Mouse (Mus musculus) CH12.LX (cell line): ENCODE measurements around the gene Tmem125. TPM values are rescaled to one million over a fixed set of nuclear protein-coding genes. Genes with fewer than 3 reads are reported as not detected.
A peak's percentile ranks its signal among the peaks of the same experiment; 100 is the strongest.

ENCODE experiments used
- DNase-seq: peaks from one replicate; pipeline ENCODE4 v3.0.0-alpha.2; 2013; ENCODE audit errors: extremely low read depth
- H3K27ac ChIP-seq: 2 replicates; pipeline ENCODE4 v1.5.1; 2012; ENCODE audit warnings: low read depth, mild to moderate bottlenecking, control low read depth, moderate library complexity; ENCODE audit not compliant: insufficient read depth
- H3K27me3 ChIP-seq: replicated peaks from 2 replicates; pipeline ENCODE3; 2012; ENCODE audit warnings: inconsistent platforms
- H3K36me3 ChIP-seq, 2 experiments: replicated peaks in 1 of 2; 2 replicates each; pipeline versions ENCODE3 to v1.6.1; 2012; ENCODE audit warnings: inconsistent platforms in 1 of 2, low read length in 1 of 2, mild to moderate bottlenecking in 1 of 2, mixed read lengths in 1 of 2, moderate library complexity in 1 of 2; ENCODE audit not compliant: control insufficient read depth in 1 of 2, insufficient read depth in 1 of 2
- H3K4me1 ChIP-seq, 2 experiments: 2 replicates each; pipeline ENCODE4 v1.6.1; 2012; ENCODE audit warnings: inconsistent platforms in 1 of 2, moderate library complexity in 1 of 2; ENCODE audit not compliant: insufficient read depth in 2 of 2, control insufficient read depth in 1 of 2
- H3K4me2 ChIP-seq: 2 replicates; pipeline ENCODE4 v1.6.1; 2012; ENCODE audit warnings: low read depth, mild to moderate bottlenecking, control low read depth; ENCODE audit not compliant: poor library complexity, insufficient read depth, severe bottlenecking
- H3K4me3 ChIP-seq, 3 experiments: fragments of 150-350 bp in 1 of 3; sonication (generic) in 1 of 3; replicated peaks in 1 of 3; 2 replicates each; pipeline versions ENCODE3 to v1.5.1; 2011 to 2012; ENCODE audit warnings: low read depth in 2 of 3, low read length in 2 of 3, mild to moderate bottlenecking in 2 of 3, moderate library complexity in 2 of 3, control low read depth in 1 of 3, improper control_type of control experiment in 1 of 3, inconsistent platforms in 1 of 3, mixed read lengths in 1 of 3; ENCODE audit not compliant: poor library complexity in 1 of 3
- H3K79me2 ChIP-seq: replicated peaks from 2 replicates; pipeline ENCODE4 v1.6.1; 2012; ENCODE audit warnings: mild to moderate bottlenecking, moderate library complexity; ENCODE audit not compliant: control insufficient read depth, poor library complexity, insufficient read depth, severe bottlenecking; ENCODE audit errors: extremely low read depth
- H3K9ac ChIP-seq: 2 replicates; pipeline ENCODE4 v1.6.1; 2012; ENCODE audit warnings: low read depth, mild to moderate bottlenecking, control low read depth, moderate library complexity; ENCODE audit not compliant: insufficient read depth
- H3K9me3 ChIP-seq: replicated peaks from 2 replicates; pipeline ENCODE3; 2012; ENCODE audit warnings: low read length, inconsistent platforms, mixed read lengths
- CHD1 ChIP-seq: IDR thresholded peaks from 2 replicates; pipeline ENCODE4 v1.6.1; 2012; ENCODE audit warnings: low read depth, low read length, improper control_type of control experiment, inconsistent platforms
- E2F4 ChIP-seq: IDR thresholded peaks from 2 replicates; pipeline ENCODE4 v1.6.1; 2011; ENCODE audit warnings: low read depth, low read length, improper control_type of control experiment; ENCODE audit not compliant: insufficient replicate concordance
- JUND ChIP-seq: conservative IDR thresholded peaks from 2 replicates; pipeline ENCODE4 v1.6.1; 2011; ENCODE audit warnings: low read depth, low read length, improper control_type of control experiment
- MYC ChIP-seq: IDR thresholded peaks from 2 replicates; pipeline ENCODE4 v1.6.1; 2011; ENCODE audit warnings: low read depth, mild to moderate bottlenecking, improper control_type of control experiment, low read length
- USF1 ChIP-seq: IDR thresholded peaks from 2 replicates; pipeline ENCODE4 v1.6.1; 2014; ENCODE audit warnings: low read depth, mild to moderate bottlenecking, inconsistent platforms, low read length, improper control_type of control experiment
- ZKSCAN1 ChIP-seq: IDR thresholded peaks from 2 replicates; pipeline ENCODE4 v1.6.1; 2012; ENCODE audit warnings: low read depth, inconsistent platforms, low read length, improper control_type of control experiment, borderline replicate concordance
- dilution Hi-C: fragments of 300-500 bp; cut with MboI; formaldehyde crosslinking; loops from 2 replicates; pipeline ENCODE4 v1.14.3; 2020; ENCODE audit warnings: low sequenced_read_pairs; ENCODE audit not compliant: extremely low pct_unique_long_range_greater_than_20kb, extremely low pct_ligation_motif_present
- in situ Hi-C: fragments of 300-500 bp; cut with MboI; formaldehyde crosslinking; loops from 3 replicates; pipeline ENCODE4 v1.14.3; 2019; ENCODE audit warnings: low sequenced_read_pairs, low pct_ligation_motif_present, low pct_unique_long_range_greater_than_20kb, mixed read lengths
- polyA plus RNA-seq: library from polyadenylated mRNA; unstranded; fragments of >175 nt; gene quantifications from 2 replicates; pipeline ENCODE4 v1.2.1, GENCODE M21; 2012; ENCODE audit warnings: low read depth; ENCODE audit not compliant: insufficient read length
- total RNA-seq, 2 experiments: library from RNA; depleted of rRNA; stranded (reverse); fragments of 300-350 nt in 1 of 2; fragments of >200 nt in 1 of 2; gene quantifications; 2 replicates each; pipeline ENCODE4 v1.2.3; 2012 to 2014

Gene Tmem125
- total and polyA plus RNA-seq, 3 experiments = not detected

DNA sequence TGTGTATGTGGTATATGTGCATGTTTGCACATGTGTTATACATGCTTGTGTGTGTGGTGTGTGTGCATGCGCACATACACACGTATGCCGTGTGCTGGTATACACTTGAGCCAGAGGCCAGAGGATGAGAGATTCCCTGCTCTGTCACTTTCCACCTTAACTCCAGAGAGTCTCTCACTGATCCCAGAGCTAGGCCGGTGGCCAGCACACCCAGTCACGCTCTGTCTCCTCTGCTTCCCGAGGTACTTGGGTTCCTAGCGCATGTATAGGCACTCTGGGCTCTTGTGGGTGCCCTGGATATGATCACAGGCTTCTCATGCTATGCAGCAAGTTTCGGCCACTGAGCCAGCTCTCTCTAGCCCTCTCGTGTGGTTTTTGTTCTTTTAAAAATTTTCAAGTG, 43.1 kb downstream of the Tmem125 start:
- peaks cover 64% of the 10 kb centered on the region for H3K27me3 ChIP-seq
- dilution Hi-C loops (no loop called here), in situ Hi-C loops (no loop called here)
- H3K4me1 ChIP-seq = peaks cover 0 to 3% of the 10 kb centered on the region in 2 experiments; a peak in 2 of 4 replicates
- no peak for TF ChIP-seq JUND
- H3K36me3 ChIP-seq = no peaks in the 10 kb centered on the region
- H3K4me3 ChIP-seq = no peak overlapping the region
- H3K79me2 ChIP-seq = no peaks in the 10 kb centered on the region
- no peak overlapping the region for H3K9ac ChIP-seq
- DNase-seq = no peak
- no peak overlapping the region for H3K27ac ChIP-seq
- no peak overlapping the region for H3K4me2 ChIP-seq
- no peaks in the 10 kb centered on the region for H3K9me3 ChIP-seq

- in situ Hi-C loops = no loop called here
- no peak overlapping the region for H3K9ac ChIP-seq
- H3K79me2 ChIP-seq = no peaks in the 10 kb centered on the region
- H3K4me2 ChIP-seq = no peak overlapping the region
- H3K4me1 ChIP-seq = peaks cover 0 to 3% of the 10 kb centered on the region in 2 experiments; a peak in 2 of 4 replicates
- peaks cover 59% of the 10 kb centered on the region for H3K27me3 ChIP-seq
- no peak overlapping the region for H3K4me3 ChIP-seq
- DNase-seq = no peak
- no peak overlapping the region for H3K27ac ChIP-seq
- TF ChIP-seq E2F4 (no peak), MYC (no peak), USF1 (no peak), CHD1 (no peak), ZKSCAN1 (peak; percentile 68; the same call in 1 of the 2 replicates)
- H3K9me3 ChIP-seq = no peaks in the 10 kb centered on the region
- dilution Hi-C loops = no loop called here
- H3K36me3 ChIP-seq = no peaks in the 10 kb centered on the region
These were observed 43.6 kb downstream of the Tmem125 start for GRCm38 (mm10) chr4:118500171-118500724.

Other genes starting within 250 kb of the Tmem125 start
- gene Szt2, start 134.8 kb downstream of the Tmem125 start, total RNA-seq (2012; rRNA removed) = 7.4 TPM in 2 replicates
- 2.9 and 3.2 TPM in 2 replicates for gene Szt2, start 134.8 kb downstream of the Tmem125 start, total RNA-seq (2014; rRNA removed)
- gene Szt2, start 134.8 kb downstream of the Tmem125 start, polyA plus RNA-seq = 15.1 and 18.9 TPM in 2 replicates
- 109 and 121 TPM in 2 replicates for gene Med8, start 134.7 kb downstream of the Tmem125 start, total RNA-seq (2012; rRNA removed)
- gene Med8, start 134.7 kb downstream of the Tmem125 start, total RNA-seq (2014; rRNA removed) = 152 and 156 TPM in 2 replicates
- 102 and 113 TPM in 2 replicates for gene Med8, start 134.7 kb downstream of the Tmem125 start, polyA plus RNA-seq
- 45.9 and 47.1 TPM in 2 replicates for gene Elovl1, start 116.0 kb downstream of the Tmem125 start, total RNA-seq (2012; rRNA removed)
- gene Elovl1, start 116.0 kb downstream of the Tmem125 start, total RNA-seq (2014; rRNA removed) = 56.3 and 61.1 TPM in 2 replicates
- 83.9 and 110 TPM in 2 replicates for gene Elovl1, start 116.0 kb downstream of the Tmem125 start, polyA plus RNA-seq
- gene Cdc20, start 106.7 kb downstream of the Tmem125 start, total RNA-seq (2012; rRNA removed) = 172 and 222 TPM in 2 replicates
- 213 and 224 TPM in 2 replicates for gene Cdc20, start 106.7 kb downstream of the Tmem125 start, total RNA-seq (2014; rRNA removed)
- gene Cdc20, start 106.7 kb downstream of the Tmem125 start, polyA plus RNA-seq = 201 and 212 TPM in 2 replicates
- gene Mpl, start 86.5 kb downstream of the Tmem125 start, total RNA-seq (2012; rRNA removed) = not detected in 2 replicates
- gene Mpl, start 86.5 kb downstream of the Tmem125 start, total RNA-seq (2014; rRNA removed) = not detected in 2 replicates
- gene Mpl, start 86.5 kb downstream of the Tmem125 start, polyA plus RNA-seq = not detected in 2 replicates
- gene Tie1, start 54.0 kb downstream of the Tmem125 start, total RNA-seq (2012; rRNA removed) = not detected in 2 replicates
- gene Tie1, start 54.0 kb downstream of the Tmem125 start, total RNA-seq (2014; rRNA removed) = not detected in 2 replicates
- not detected in 2 replicates for gene Tie1, start 54.0 kb downstream of the Tmem125 start, polyA plus RNA-seq
- gene 2610528J11Rik, start 17.0 kb downstream of the Tmem125 start, total RNA-seq (2012; rRNA removed) = not detected in 2 replicates
- gene 2610528J11Rik, start 17.0 kb downstream of the Tmem125 start, total RNA-seq (2014; rRNA removed) = not detected in 2 replicates
- gene 2610528J11Rik, start 17.0 kb downstream of the Tmem125 start, polyA plus RNA-seq = not detected in 2 replicates
- not detected in 2 replicates for gene Cfap57, start 76.7 kb upstream of the Tmem125 start, total RNA-seq (2012; rRNA removed)
- gene Cfap57, start 76.7 kb upstream of the Tmem125 start, total RNA-seq (2014; rRNA removed) = not detected in 2 replicates
- gene Cfap57, start 76.7 kb upstream of the Tmem125 start, polyA plus RNA-seq = not detected in 2 replicates
- 167 and 209 TPM in 2 replicates for gene Ebna1bp2, start 76.8 kb upstream of the Tmem125 start, total RNA-seq (2012; rRNA removed)
- 271 and 276 TPM in 2 replicates for gene Ebna1bp2, start 76.8 kb upstream of the Tmem125 start, total RNA-seq (2014; rRNA removed)
- gene Ebna1bp2, start 76.8 kb upstream of the Tmem125 start, polyA plus RNA-seq = 257 and 309 TPM in 2 replicates
- gene Olfr62, start 114.9 kb upstream of the Tmem125 start, total RNA-seq (2012; rRNA removed) = not detected in 2 replicates
- not detected in 2 replicates for gene Olfr62, start 114.9 kb upstream of the Tmem125 start, total RNA-seq (2014; rRNA removed)
- not detected in 2 replicates for gene Olfr62, start 114.9 kb upstream of the Tmem125 start, polyA plus RNA-seq
- gene Olfr1342, start 148.7 kb upstream of the Tmem125 start, total RNA-seq (2012; rRNA removed) = not detected in 2 replicates
- gene Olfr1342, start 148.7 kb upstream of the Tmem125 start, total RNA-seq (2014; rRNA removed) = not detected in 2 replicates
- gene Olfr1342, start 148.7 kb upstream of the Tmem125 start, polyA plus RNA-seq = not detected in 2 replicates
- gene Olfr1341, start 159.5 kb upstream of the Tmem125 start, total RNA-seq (2012; rRNA removed) = not detected in 2 replicates
- gene Olfr1341, start 159.5 kb upstream of the Tmem125 start, total RNA-seq (2014; rRNA removed) = not detected in 2 replicates
- not detected in 2 replicates for gene Olfr1341, start 159.5 kb upstream of the Tmem125 start, polyA plus RNA-seq
- gene Olfr1340, start 176.1 kb upstream of the Tmem125 start, total RNA-seq (2012; rRNA removed) = not detected in 2 replicates
- not detected in 2 replicates for gene Olfr1340, start 176.1 kb upstream of the Tmem125 start, total RNA-seq (2014; rRNA removed)
- gene Olfr1340, start 176.1 kb upstream of the Tmem125 start, polyA plus RNA-seq = not detected in 2 replicates
- gene Olfr1339, start 188.1 kb upstream of the Tmem125 start, total RNA-seq (2012; rRNA removed) = not detected in 2 replicates
- gene Olfr1339, start 188.1 kb upstream of the Tmem125 start, total RNA-seq (2014; rRNA removed) = not detected in 2 replicates
- gene Olfr1339, start 188.1 kb upstream of the Tmem125 start, polyA plus RNA-seq = not detected in 2 replicates
- gene Olfr1338, start 214.7 kb upstream of the Tmem125 start, total RNA-seq (2012; rRNA removed) = 0.04 TPM in 1 of 2 replicates, not detected in the other
- not detected in 2 replicates for gene Olfr1338, start 214.7 kb upstream of the Tmem125 start, total RNA-seq (2014; rRNA removed)
- not detected in 2 replicates for gene Olfr1338, start 214.7 kb upstream of the Tmem125 start, polyA plus RNA-seq
- not detected in 2 replicates for gene Olfr1337, start 238.5 kb upstream of the Tmem125 start, total RNA-seq (2012; rRNA removed)
- not detected in 2 replicates for gene Olfr1337, start 238.5 kb upstream of the Tmem125 start, total RNA-seq (2014; rRNA removed)
- gene Olfr1337, start 238.5 kb upstream of the Tmem125 start, polyA plus RNA-seq = not detected in 2 replicates